Mouse (Mus musculus) adrenal gland (tissue): ENCODE results near the gene Cmip.

Experiments
- intact Hi-C: fragments of 180-260 bp; cut with DNase I; formaldehyde crosslinking; loops from one replicate; pipeline ENCODE4 v1.15.1; 2025

Gene Cmip

GRCm38 (mm10) chr8:117256292-117256938 lies 449 bp upstream of the Cmip start:
- intact Hi-C loops, result loop anchor here (10.0 kb wide), 1 partner anchor 128 kb away; no protein-coding TSS in a partner anchor

GRCm38 (mm10) chr8:117257821-117258575 lies 1.1 kb downstream of the Cmip start:
- intact Hi-C loops, result loop anchor here (10.0 kb wide), 1 partner anchor 127 kb away; no protein-coding TSS in a partner anchor

GRCm38 (mm10) chr8:117258576-117259040 lies 1.7 kb downstream of the Cmip start:
- intact Hi-C loops, result loop anchor here (10.0 kb wide), 1 partner anchor 126 kb away; no protein-coding TSS in a partner anchor

- intact Hi-C loops, result loop anchor here (10.0 kb wide), 1 partner anchor 125 kb away; no protein-coding TSS in a partner anchor
Measured at GRCm38 (mm10) chr8:117259431-117260001, 2.7 kb downstream of the Cmip start.

GRCm38 (mm10) chr8:117260234-117260929 lies 3.5 kb downstream of the Cmip start:
- intact Hi-C loops, result no loop called here

- intact Hi-C loops, result no loop called here
Measured at GRCm38 (mm10) chr8:117260930-117261475, 4.1 kb downstream of the Cmip start.

- intact Hi-C loops, result no loop called here
Measured at GRCm38 (mm10) chr8:117261702-117262101, 4.8 kb downstream of the Cmip start.

GRCm38 (mm10) chr8:117262685-117263084 lies 5.8 kb downstream of the Cmip start:
- intact Hi-C loops, result no loop called here

- intact Hi-C loops, result no loop called here
Measured at GRCm38 (mm10) chr8:117263442-117263841, 6.6 kb downstream of the Cmip start.

- intact Hi-C loops, result no loop called here
Measured at GRCm38 (mm10) chr8:117265079-117265478, 8.2 kb downstream of the Cmip start.

- intact Hi-C loops, result no loop called here
Measured at GRCm38 (mm10) chr8:117267403-117268129, 10.7 kb downstream of the Cmip start.

GRCm38 (mm10) chr8:117278234-117278633 lies 21.4 kb downstream of the Cmip start:
- intact Hi-C loops, result no loop called here

GRCm38 (mm10) chr8:117278668-117279132 lies 21.8 kb downstream of the Cmip start:
- intact Hi-C loops, result no loop called here

- intact Hi-C loops, result no loop called here
Measured at GRCm38 (mm10) chr8:117280488-117280887, 23.6 kb downstream of the Cmip start.

- intact Hi-C loops, result no loop called here
Measured at GRCm38 (mm10) chr8:117281676-117282075, 24.8 kb downstream of the Cmip start.

GRCm38 (mm10) chr8:117282141-117282950 lies 25.5 kb downstream of the Cmip start:
- intact Hi-C loops, result no loop called here

- intact Hi-C loops, result no loop called here
Measured at GRCm38 (mm10) chr8:117284768-117285484, 28.1 kb downstream of the Cmip start.

GRCm38 (mm10) chr8:117287966-117288365 lies 31.1 kb downstream of the Cmip start:
- intact Hi-C loops, result no loop called here

- intact Hi-C loops, result no loop called here
Measured at GRCm38 (mm10) chr8:117289016-117289415, 32.2 kb downstream of the Cmip start.
